In genomic region chr13:55174347-55174746, GRCm38 (mm10) we compare ENCODE assay signal across 31 mouse cellular contexts. TPM values are rescaled to one million over a fixed set of nuclear protein-coding genes. Genes with fewer than 3 reads are reported as not detected.
DNase-seq lines count a peak whose midpoint lies in the region; ATAC-seq lines count a peak whose summit lies in the region.
"Had no signal": no experiment of that assay in that cellular context is flagged by ENCODE, and none has a peak within 500 bp of the region (broad histone marks: within the 10 kb centered on the region; RNA-seq: fewer than 3 reads in every experiment).

No protein-coding gene starts in this region.

- H3K4me2 ChIP-seq in embryonic facial prominence, embryonic 14.5 days (ENCODE audit: low read depth, low read length) = no peak overlapping the region
- H3K4me2 ChIP-seq in embryonic facial prominence, embryonic 15.5 days (replicated peaks) = no peak overlapping the region
- H3K4me2 ChIP-seq in limb, embryonic 15.5 days = no peak overlapping the region
- no peak overlapping the region for H3K4me2 ChIP-seq in neural tube, embryonic 15.5 days
- H3K4me2 ChIP-seq: heart, embryonic 12.5 days; heart, embryonic 15.5 days; hindbrain, embryonic 14.5 days had no signal

- WGBS in embryonic facial prominence, embryonic 14.5 days = 55% methylated on average over 10 of the region's 11 CpGs
- WGBS in embryonic facial prominence, embryonic 10.5 days = 68% methylated on average over 11 of the region's 11 CpGs
- 65% methylated on average over 11 of the region's 11 CpGs for WGBS in embryonic facial prominence, embryonic 15.5 days
- 73% methylated on average over 11 of the region's 11 CpGs for WGBS in limb, embryonic 15.5 days
- 81% methylated on average over 11 of the region's 11 CpGs for WGBS in neural tube, embryonic 15.5 days

- peaks cover 11% of the 10 kb centered on the region for H3K4me1 ChIP-seq in embryonic facial prominence, embryonic 14.5 days (ENCODE audit: control insufficient read depth, insufficient read depth, low read length)
- H3K4me1 ChIP-seq in embryonic facial prominence, embryonic 10.5 days = peaks cover 29% of the 10 kb centered on the region
- peaks cover 20% of the 10 kb centered on the region for H3K4me1 ChIP-seq in embryonic facial prominence, embryonic 15.5 days
- peaks cover 17% of the 10 kb centered on the region for H3K4me1 ChIP-seq in limb, embryonic 15.5 days
- H3K4me1 ChIP-seq in neural tube, embryonic 15.5 days = peaks cover 18% of the 10 kb centered on the region

- H3K27ac ChIP-seq in embryonic facial prominence, embryonic 14.5 days (replicated peaks; ENCODE audit: low read depth, low read length) = no peak overlapping the region
- H3K27ac ChIP-seq in embryonic facial prominence, embryonic 10.5 days (replicated peaks) = no peak overlapping the region
- H3K27ac ChIP-seq in embryonic facial prominence, embryonic 15.5 days (replicated peaks) = 0 out of 2 replicates have a peak overlapping the region, but pooled peaks have one; percentile 1
- peak overlapping the region; percentile 22; the same call in 1 of the 2 replicates for H3K27ac ChIP-seq in limb, embryonic 15.5 days
- no peak overlapping the region for H3K27ac ChIP-seq in neural tube, embryonic 15.5 days (replicated peaks)
- H3K27ac ChIP-seq: heart, embryonic 15.5 days; hindbrain, embryonic 14.5 days; hindbrain, postnatal 0 days had no signal

- ATAC-seq in embryonic facial prominence, embryonic 14.5 days (ENCODE audit: low read depth) = peak; percentile 38; the same call in 1 of the 2 replicates
- 0 out of 2 replicates have a peak, but pooled peaks have one; percentile 25 for ATAC-seq in embryonic facial prominence, embryonic 15.5 days (ENCODE audit: insufficient number of reproducible peaks, low FRiP score, low TSS enrichment, low read depth)
- no peak for ATAC-seq in limb, embryonic 15.5 days (ENCODE audit: insufficient number of reproducible peaks, low FRiP score, low TSS enrichment, low read depth)
- ATAC-seq in neural tube, embryonic 15.5 days (ENCODE audit: low FRiP score) = no peak
- ATAC-seq: activated CD4-positive, CD25-positive, alpha-beta regulatory T cell, adult 4 months; forebrain, embryonic 14.5 days; forebrain, postnatal 0 days; hindbrain, postnatal 0 days; inflammation-experienced regulatory T-cells, adult 6 months had no signal

- no peaks in the 10 kb centered on the region for H3K27me3 ChIP-seq in embryonic facial prominence, embryonic 14.5 days (replicated peaks; ENCODE audit: control insufficient read depth, insufficient read depth, low read length)
- H3K27me3 ChIP-seq in embryonic facial prominence, embryonic 10.5 days (replicated peaks; ENCODE audit: low read depth, poor library complexity, severe bottlenecking) = peaks cover 13% of the 10 kb centered on the region; the same call in 1 of the 2 replicates
- H3K27me3 ChIP-seq in embryonic facial prominence, embryonic 15.5 days = no peaks in the 10 kb centered on the region
- no peaks in the 10 kb centered on the region for H3K27me3 ChIP-seq in limb, embryonic 15.5 days
- H3K27me3 ChIP-seq in neural tube, embryonic 15.5 days (replicated peaks) = no peaks in the 10 kb centered on the region
- H3K27me3 ChIP-seq: heart, embryonic 15.5 days had no signal

- peak; percentile 78 for DNase-seq in embryonic facial prominence, embryonic 14.5 days (ENCODE audit: low spot score)
- DNase-seq in embryonic facial prominence, embryonic 10.5 days (ENCODE audit: low spot score) = no peak
- DNase-seq in lung, postnatal 25 days (ENCODE audit: low spot score) = no peak
- DNase-seq: adrenal gland, adult 8-10 months; adrenal gland, postnatal 25 days; cerebellum, adult 11-12 months; cerebellum, adult 8-10 months; cerebellum, postnatal 10 days; cerebellum, postnatal 36 days; embryo, embryonic 11 days; forebrain, postnatal 0 days; gastrocnemius, postnatal 25 days; heart, adult 18-20 months; heart, postnatal 10 days; heart, postnatal 4 days had no signal

- no peak overlapping the region for H3K9ac ChIP-seq in embryonic facial prominence, embryonic 14.5 days (ENCODE audit: low read depth, low read length)
- H3K9ac ChIP-seq in embryonic facial prominence, embryonic 15.5 days = no peak overlapping the region
- H3K9ac ChIP-seq in limb, embryonic 15.5 days = no peak overlapping the region
- H3K9ac ChIP-seq in neural tube, embryonic 15.5 days (replicated peaks) = no peak overlapping the region
- H3K9ac ChIP-seq: forebrain, postnatal 0 days; heart, embryonic 12.5 days; heart, embryonic 15.5 days; hindbrain, embryonic 14.5 days had no signal

- no peak overlapping the region for H3K4me3 ChIP-seq in embryonic facial prominence, embryonic 14.5 days (ENCODE audit: low read depth, low read length)
- H3K4me3 ChIP-seq in embryonic facial prominence, embryonic 10.5 days = no peak overlapping the region
- no peak overlapping the region for H3K4me3 ChIP-seq in embryonic facial prominence, embryonic 15.5 days (replicated peaks)
- H3K4me3 ChIP-seq in limb, embryonic 15.5 days = no peak overlapping the region
- H3K4me3 ChIP-seq in neural tube, embryonic 15.5 days (replicated peaks) = no peak overlapping the region
- H3K4me3 ChIP-seq: erythroblast, embryonic 14.5 days; heart, embryonic 12.5 days; heart, embryonic 15.5 days had no signal

- H3K36me3 ChIP-seq in embryonic facial prominence, embryonic 14.5 days (ENCODE audit: control insufficient read depth, insufficient read depth, low read length) = no peaks in the 10 kb centered on the region
- H3K36me3 ChIP-seq in embryonic facial prominence, embryonic 10.5 days (replicated peaks) = no peaks in the 10 kb centered on the region
- H3K36me3 ChIP-seq in embryonic facial prominence, embryonic 15.5 days = no peaks in the 10 kb centered on the region
- no peaks in the 10 kb centered on the region for H3K36me3 ChIP-seq in limb, embryonic 15.5 days
- no peaks in the 10 kb centered on the region for H3K36me3 ChIP-seq in neural tube, embryonic 15.5 days
- H3K36me3 ChIP-seq: heart, embryonic 12.5 days; heart, embryonic 15.5 days had no signal

- H3K9me3 ChIP-seq in embryonic facial prominence, embryonic 14.5 days (ENCODE audit: control insufficient read depth, low read length) = no peaks in the 10 kb centered on the region
- peaks cover 3% of the 10 kb centered on the region; the same call in 1 of the 2 replicates for H3K9me3 ChIP-seq in embryonic facial prominence, embryonic 10.5 days
- H3K9me3 ChIP-seq in embryonic facial prominence, embryonic 15.5 days (replicated peaks) = no peaks in the 10 kb centered on the region
- no peaks in the 10 kb centered on the region for H3K9me3 ChIP-seq in limb, embryonic 15.5 days
- H3K9me3 ChIP-seq in neural tube, embryonic 15.5 days (replicated peaks) = no peaks in the 10 kb centered on the region
- H3K9me3 ChIP-seq: heart, embryonic 15.5 days had no signal

RNA-seq across cellular contexts. Expression of gene Fgfr4, which starts 21.9 kb away (rescaled TPM):
- 16.4 and 19.9 TPM in 2 replicates for polyA plus RNA-seq in embryonic facial prominence, embryonic 14.5 days (2014; fragmentation: Nextera tagmentation; extraction: Ambion mirVana)
- polyA plus RNA-seq in embryonic facial prominence, embryonic 10.5 days (2016; fragmentation: Nextera tagmentation; extraction: Ambion mirVana) = 0.46 and 0.49 TPM in 2 replicates
- 12.7 and 14.6 TPM in 2 replicates for polyA plus RNA-seq in embryonic facial prominence, embryonic 15.5 days (2015; fragmentation: Nextera tagmentation; extraction: Ambion mirVana)
- 8.2 and 14.2 TPM in 2 replicates for polyA plus RNA-seq in limb, embryonic 15.5 days (2015; fragmentation: Nextera tagmentation; extraction: Ambion mirVana)
- 1.7 and 2.2 TPM in 2 replicates for polyA plus RNA-seq in neural tube, embryonic 15.5 days (2015; fragmentation: Nextera tagmentation; extraction: Ambion mirVana)
- polyA plus RNA-seq: activated CD4-positive, CD25-positive, alpha-beta regulatory T cell, adult 4 months; inflammation-experienced regulatory T-cells, adult 6 months had no signal

RNA-seq across cellular contexts. Expression of gene Nsd1, which starts 35.2 kb away (rescaled TPM):
- polyA plus RNA-seq in embryonic facial prominence, embryonic 14.5 days (2014; fragmentation: Nextera tagmentation; extraction: Ambion mirVana) = 55.0 and 58.7 TPM in 2 replicates
- polyA plus RNA-seq in embryonic facial prominence, embryonic 10.5 days (2016; fragmentation: Nextera tagmentation; extraction: Ambion mirVana) = 71.9 and 72.5 TPM in 2 replicates
- polyA plus RNA-seq in embryonic facial prominence, embryonic 15.5 days (2015; fragmentation: Nextera tagmentation; extraction: Ambion mirVana) = 54.0 and 56.0 TPM in 2 replicates
- polyA plus RNA-seq in limb, embryonic 15.5 days (2015; fragmentation: Nextera tagmentation; extraction: Ambion mirVana) = 52.4 and 55.8 TPM in 2 replicates
- 51.4 and 52.1 TPM in 2 replicates for polyA plus RNA-seq in neural tube, embryonic 15.5 days (2015; fragmentation: Nextera tagmentation; extraction: Ambion mirVana)

RNA-seq across cellular contexts. Expression of gene Gm17617, which starts 41.0 kb away (rescaled TPM):
- polyA plus RNA-seq in embryonic facial prominence, embryonic 14.5 days (2014; fragmentation: Nextera tagmentation; extraction: Ambion mirVana) = not detected in 2 replicates
- polyA plus RNA-seq in embryonic facial prominence, embryonic 10.5 days (2016; fragmentation: Nextera tagmentation; extraction: Ambion mirVana) = not detected in 2 replicates
- polyA plus RNA-seq in embryonic facial prominence, embryonic 15.5 days (2015; fragmentation: Nextera tagmentation; extraction: Ambion mirVana) = not detected in 2 replicates
- not detected in 2 replicates for polyA plus RNA-seq in limb, embryonic 15.5 days (2015; fragmentation: Nextera tagmentation; extraction: Ambion mirVana)
- polyA plus RNA-seq in neural tube, embryonic 15.5 days (2015; fragmentation: Nextera tagmentation; extraction: Ambion mirVana) = not detected in 2 replicates
- polyA plus RNA-seq: activated CD4-positive, CD25-positive, alpha-beta regulatory T cell, adult 4 months; brain, embryonic 14.5 days; cortical plate, adult 2 months; embryonic facial prominence, embryonic 11.5 days; erythroblast, embryonic 14.5 days; forebrain, embryonic 14.5 days; forebrain, postnatal 0 days; gonadal fat pad, adult 2 months; heart, embryonic 12.5 days; heart, embryonic 15.5 days; hindbrain, embryonic 11.5 days; hindbrain, embryonic 14.5 days; hindbrain, postnatal 0 days; inflammation-experienced regulatory T-cells, adult 6 months had no signal

Comparison
In these comparisons a context has a peak if more than half of its experiments do, and no peak if none do; other contexts are left out.
1. H3K27ac ChIP-seq: peak in embryonic facial prominence, embryonic 15.5 days (single experiment) and limb, embryonic 15.5 days (single experiment); none in embryonic facial prominence, embryonic 14.5 days (single experiment), embryonic facial prominence, embryonic 10.5 days (single experiment) and neural tube, embryonic 15.5 days (single experiment).
2. ATAC-seq: peak in embryonic facial prominence, embryonic 14.5 days (single experiment) and embryonic facial prominence, embryonic 15.5 days (single experiment); none in limb, embryonic 15.5 days (single experiment) and neural tube, embryonic 15.5 days (single experiment).